Mouse (Mus musculus): ENCODE data around the gene Gm45837.

Gm45837 gene

GRCm38 (mm10) chr7:101464927-101465326, 54.2 kb downstream of the Gm45837 start:
- no peak for DNase-seq (ENCODE audit: low spot score in 2 of 2)

- DNase-seq (ENCODE audit: low spot score in 2 of 2) = peak in 1 of 2 experiments; percentile 56
These were observed 54.7 kb downstream of the Gm45837 start for GRCm38 (mm10) chr7:101465392-101465791.

GRCm38 (mm10) chr7:101465850-101466580, 55.3 kb downstream of the Gm45837 start:
- DNase-seq (ENCODE audit: low spot score in 2 of 2) = no peak

GRCm38 (mm10) chr7:101466581-101467081, 55.9 kb downstream of the Gm45837 start:
- DNase-seq (ENCODE audit: low spot score in 2 of 2) = no peak

GRCm38 (mm10) chr7:101471423-101471822, 60.7 kb downstream of the Gm45837 start:
- DNase-seq (ENCODE audit: low spot score in 2 of 2) = no peak

- peak in 1 of 2 experiments; percentile 51 for DNase-seq (ENCODE audit: low spot score in 2 of 2)
These were observed 61.3 kb downstream of the Gm45837 start for GRCm38 (mm10) chr7:101471968-101472480.

- no peak for DNase-seq (ENCODE audit: low spot score in 2 of 2)
These were observed 62.2 kb downstream of the Gm45837 start for GRCm38 (mm10) chr7:101472598-101473558.

- no peak for DNase-seq (ENCODE audit: low spot score in 2 of 2)
These were observed 63.7 kb downstream of the Gm45837 start for GRCm38 (mm10) chr7:101474399-101474811.

GRCm38 (mm10) chr7:101476028-101476427, 65.3 kb downstream of the Gm45837 start:
- DNase-seq (ENCODE audit: low spot score in 2 of 2) = peak in 1 of 2 experiments; percentile 50

- DNase-seq (ENCODE audit: low spot score in 2 of 2) = no peak
These were observed 65.8 kb downstream of the Gm45837 start for GRCm38 (mm10) chr7:101476493-101476892.

GRCm38 (mm10) chr7:101477200-101477599, 66.5 kb downstream of the Gm45837 start:
- no peak for DNase-seq (ENCODE audit: low spot score in 2 of 2)

GRCm38 (mm10) chr7:101478099-101478498, 67.4 kb downstream of the Gm45837 start:
- no peak for DNase-seq (ENCODE audit: low spot score in 2 of 2)

GRCm38 (mm10) chr7:101479841-101480240, 69.2 kb downstream of the Gm45837 start:
- DNase-seq (ENCODE audit: low spot score in 2 of 2) = no peak

- no peak for DNase-seq (ENCODE audit: low spot score in 2 of 2)
These were observed 70.0 kb downstream of the Gm45837 start for GRCm38 (mm10) chr7:101480671-101481070.

GRCm38 (mm10) chr7:101481872-101482498, 71.3 kb downstream of the Gm45837 start:
- no peak for DNase-seq (ENCODE audit: low spot score in 2 of 2)

GRCm38 (mm10) chr7:101482499-101483081, 71.9 kb downstream of the Gm45837 start:
- peak in 1 of 2 experiments; percentile 59 for DNase-seq (ENCODE audit: low spot score in 2 of 2)

GRCm38 (mm10) chr7:101483498-101484115, 72.9 kb downstream of the Gm45837 start:
- no peak for DNase-seq (ENCODE audit: low spot score in 2 of 2)

GRCm38 (mm10) chr7:101487102-101487501, 76.4 kb downstream of the Gm45837 start:
- no peak for DNase-seq (ENCODE audit: low spot score in 2 of 2)

GRCm38 (mm10) chr7:101490952-101491351, 80.3 kb downstream of the Gm45837 start:
- DNase-seq (ENCODE audit: low spot score in 2 of 2) = no peak

GRCm38 (mm10) chr7:101498385-101498784, 87.7 kb downstream of the Gm45837 start:
- no peak for DNase-seq (ENCODE audit: low spot score in 2 of 2)

GRCm38 (mm10) chr7:101499251-101499650, 88.6 kb downstream of the Gm45837 start:
- DNase-seq (ENCODE audit: low spot score in 2 of 2) = peak in 1 of 2 experiments; percentile 58
